Mouse (Mus musculus) liver, postnatal 0 days (tissue): Measurements from ENCODE around the gene Fxyd6. TPM values are rescaled to one million over a fixed set of nuclear protein-coding genes. Genes with fewer than 3 reads are reported as not detected.

Experiments
- ATAC-seq: fragments of 200-750 bp; cut with Nextera tagmentation; 2 replicates; pipeline ENCODE4 v1.8.0; 2017; ENCODE audit warnings: mild to moderate bottlenecking, moderate library complexity
- DNase-seq: peaks from one replicate; pipeline ENCODE4 v3.0.0-alpha.2; 2016
- H3K27ac ChIP-seq: fragments of 300-500 bp; sonication (generic); 2 replicates; pipeline ENCODE4 v1.5.1; 2014; ENCODE audit warnings: antibody characterized with exemption, moderate library complexity, mild to moderate bottlenecking, low read depth
- H3K27me3 ChIP-seq: fragments of 300-500 bp; sonication (generic); 2 replicates; pipeline ENCODE4 v1.6.1; 2014; ENCODE audit warnings: low read length, control low read depth, mixed read lengths; ENCODE audit not compliant: insufficient read depth
- H3K36me3 ChIP-seq: fragments of 300-500 bp; sonication (generic); replicated peaks from 2 replicates; pipeline ENCODE4 v1.6.1; 2014; ENCODE audit warnings: mild to moderate bottlenecking, control low read depth, low read length, moderate library complexity, mixed read lengths; ENCODE audit not compliant: insufficient read depth
- H3K4me1 ChIP-seq: fragments of 300-500 bp; sonication (generic); 2 replicates; pipeline ENCODE4 v1.6.1; 2014; ENCODE audit warnings: antibody characterized with exemption, mild to moderate bottlenecking, control low read depth; ENCODE audit not compliant: insufficient read depth
- H3K4me2 ChIP-seq: fragments of 300-500 bp; sonication (generic); 2 replicates; pipeline ENCODE4 v1.6.1; 2014; ENCODE audit warnings: low read depth, mild to moderate bottlenecking, low read length, moderate library complexity, mixed read lengths
- H3K4me3 ChIP-seq: fragments of 300-500 bp; sonication (generic); 2 replicates; pipeline ENCODE4 v1.5.1; 2014; ENCODE audit warnings: low read depth, low read length
- H3K9ac ChIP-seq: fragments of 300-500 bp; sonication (generic); replicated peaks from 2 replicates; pipeline ENCODE4 v1.6.1; 2014; ENCODE audit warnings: mild to moderate bottlenecking, moderate library complexity
- H3K9me3 ChIP-seq: fragments of 300-500 bp; sonication (generic); 2 replicates; pipeline ENCODE4 v1.6.1; 2016; ENCODE audit warnings: mild to moderate bottlenecking, control low read depth, low read length, mixed read lengths
- CTCF ChIP-seq: sonication (generic); IDR thresholded peaks from 2 replicates; pipeline ENCODE4 v1.5.1; 2016; ENCODE audit warnings: antibody characterized with exemption, low read depth
- EP300 ChIP-seq: IDR thresholded peaks from 2 replicates; pipeline ENCODE4 v1.6.1; 2016; ENCODE audit warnings: antibody characterized with exemption, low read depth, mild to moderate bottlenecking
- WGBS: fragments of 180-500 bp; shearing (Covaris S2); extraction: QIAGEN DNeasy Blood & Tissue Kit; methylation state at CpG from one replicate; pipeline ENCODE4 v1.1.7; 2014; ENCODE audit not compliant: insufficient replicate concordance; 5-methylcytosine and 5-hydroxymethylcytosine counted together
- polyA plus RNA-seq: library from polyadenylated mRNA; unstranded; fragments of >200 nt; fragmentation: Nextera tagmentation; extraction: Ambion mirVana; gene quantifications from 2 replicates; pipeline ENCODE4 v1.2.1, GENCODE M21; 2015

Gene Fxyd6
- polyA plus RNA-seq, 1 experiment from 2014 or later = 1.5 TPM

DNA sequence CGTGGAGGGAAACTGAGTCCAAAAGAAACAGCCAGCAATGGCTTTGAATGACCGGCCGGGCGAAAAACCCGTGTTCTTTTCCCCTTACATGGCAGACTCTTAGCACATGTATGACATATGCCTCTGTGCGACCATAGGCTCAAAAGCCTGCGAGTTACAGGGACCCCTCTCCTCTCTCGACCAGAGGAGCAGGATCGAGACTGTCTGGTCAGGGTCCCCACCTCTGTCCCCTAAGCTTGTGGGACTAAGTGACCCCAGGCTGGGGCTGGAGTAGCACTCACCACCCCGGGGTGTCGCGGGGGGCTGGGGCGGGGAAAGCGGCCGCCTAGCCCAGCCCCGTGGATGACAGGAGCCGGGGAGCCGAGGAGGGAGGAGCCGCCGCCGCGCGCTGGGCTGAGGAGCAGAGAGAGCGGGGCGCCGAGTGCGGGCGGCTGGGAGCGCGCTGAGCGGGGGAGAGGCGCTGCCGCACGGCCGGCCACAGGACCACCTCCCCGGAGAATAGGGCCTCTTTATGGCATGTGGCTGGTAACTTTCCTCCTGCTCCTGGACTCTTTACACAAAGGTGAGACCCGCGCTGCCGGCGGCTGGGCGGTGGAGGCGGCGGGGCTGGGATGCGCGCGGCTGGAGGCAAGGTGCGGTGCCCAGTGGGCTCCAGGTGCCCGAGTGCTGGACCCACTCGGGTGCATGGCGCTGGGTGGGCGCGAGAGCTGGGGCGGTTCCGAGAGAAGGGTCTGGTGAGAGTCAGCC is 60.1 kb downstream of the Fxyd6 start:
- TF ChIP-seq CTCF (no peak), EP300 (no peak)
- H3K9me3 ChIP-seq = no peaks in the 10 kb centered on the region
- H3K4me2 ChIP-seq = no peak overlapping the region
- no peaks in the 10 kb centered on the region for H3K4me1 ChIP-seq
- H3K9ac ChIP-seq = no peak overlapping the region
- H3K27ac ChIP-seq = no peak overlapping the region
- no peak for ATAC-seq
- H3K36me3 ChIP-seq = no peaks in the 10 kb centered on the region
- 3% methylated on average over 44 of the region's 54 CpGs for WGBS
- H3K27me3 ChIP-seq = peaks cover 51% of the 10 kb centered on the region
- no peak overlapping the region for H3K4me3 ChIP-seq
- DNase-seq = no peak

DNA sequence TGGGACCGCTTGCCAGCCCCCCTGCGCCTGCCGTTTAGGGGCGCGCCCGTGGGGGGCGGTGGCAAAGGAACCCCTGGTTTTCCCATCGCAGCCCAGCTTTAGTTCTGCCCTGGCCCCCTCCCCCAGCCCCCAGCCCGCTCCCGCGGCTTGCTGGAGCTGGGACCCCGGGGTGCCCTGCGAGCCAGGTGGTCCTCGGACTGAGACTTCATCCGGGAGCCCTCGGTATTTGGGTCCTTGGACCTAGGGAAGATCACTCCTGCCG is 60.6 kb downstream of the Fxyd6 start:
- H3K27ac ChIP-seq = no peak overlapping the region
- H3K36me3 ChIP-seq = no peaks in the 10 kb centered on the region
- peaks cover 51% of the 10 kb centered on the region for H3K27me3 ChIP-seq
- no peak for ATAC-seq
- H3K9ac ChIP-seq = no peak overlapping the region
- no peak overlapping the region for H3K4me2 ChIP-seq
- no peak for DNase-seq
- no peak overlapping the region for H3K4me3 ChIP-seq
- no peaks in the 10 kb centered on the region for H3K4me1 ChIP-seq
- TF ChIP-seq CTCF = no peak
- no peak for TF ChIP-seq EP300
- H3K9me3 ChIP-seq = no peaks in the 10 kb centered on the region
- WGBS = 7% methylated on average over 17 of the region's 17 CpGs

DNA sequence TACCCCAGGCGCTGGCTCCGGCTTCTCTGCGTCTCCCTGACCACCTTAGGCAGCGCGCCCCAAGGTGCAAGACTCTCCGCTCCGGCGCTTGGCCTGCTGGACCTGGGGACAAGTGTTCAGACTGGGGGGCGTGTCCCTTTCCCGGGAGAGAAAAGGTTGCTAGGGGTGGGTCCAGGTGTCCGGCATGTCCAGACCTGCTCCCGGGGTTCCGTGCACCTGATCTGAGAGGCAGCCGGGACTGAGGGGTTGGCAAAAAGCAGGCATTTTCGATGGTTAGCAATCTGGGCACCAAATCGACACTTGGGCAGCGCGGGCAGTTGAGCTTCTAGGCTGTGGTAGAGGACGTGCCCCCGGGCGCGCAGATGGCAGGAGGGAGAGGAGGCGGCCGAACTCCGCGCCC is 61.2 kb downstream of the Fxyd6 start:
- peaks cover 51% of the 10 kb centered on the region for H3K27me3 ChIP-seq
- H3K4me1 ChIP-seq = no peaks in the 10 kb centered on the region
- H3K27ac ChIP-seq = no peak overlapping the region
- WGBS = 7% methylated on average over 26 of the region's 26 CpGs
- no peaks in the 10 kb centered on the region for H3K9me3 ChIP-seq
- no peak overlapping the region for H3K4me3 ChIP-seq
- ATAC-seq (no peak), DNase-seq (no peak)
- H3K4me2 ChIP-seq = no peak overlapping the region
- TF ChIP-seq EP300 = no peak
- no peak overlapping the region for H3K9ac ChIP-seq
- no peaks in the 10 kb centered on the region for H3K36me3 ChIP-seq

DNA sequence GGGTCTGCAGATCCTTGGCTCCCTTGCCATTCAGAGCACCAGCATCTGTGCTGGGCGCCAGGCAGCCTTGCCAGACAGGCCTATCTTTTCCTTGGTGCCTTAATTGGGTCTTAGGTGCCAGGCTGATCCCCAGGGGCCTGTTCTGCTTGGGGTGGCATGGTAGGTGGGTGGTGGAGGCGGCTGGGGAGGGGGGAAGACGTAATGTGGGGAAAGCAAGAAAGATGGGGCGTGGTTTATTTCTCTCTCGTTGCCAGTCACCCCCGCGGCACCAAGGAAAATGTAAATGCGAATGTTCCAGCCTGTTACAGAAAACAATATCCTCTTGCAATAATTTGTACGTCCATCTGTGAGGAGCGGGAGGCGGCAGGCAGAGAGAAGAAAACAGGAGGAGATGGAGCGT is 62.7 kb downstream of the Fxyd6 start:
- TF ChIP-seq EP300 (no peak), CTCF (no peak)
- Histone ChIP-seq H3K27ac (no peak overlapping the region), H3K9ac (no peak overlapping the region), H3K4me3 (no peak overlapping the region), H3K4me1 (no peaks in the 10 kb centered on the region), H3K9me3 (no peaks in the 10 kb centered on the region), H3K27me3 (peaks cover 42% of the 10 kb centered on the region), H3K36me3 (no peaks in the 10 kb centered on the region), H3K4me2 (no peak overlapping the region)
- ATAC-seq (no peak), DNase-seq (no peak)
- WGBS = 73% methylated on average over 12 of the region's 12 CpGs

DNA sequence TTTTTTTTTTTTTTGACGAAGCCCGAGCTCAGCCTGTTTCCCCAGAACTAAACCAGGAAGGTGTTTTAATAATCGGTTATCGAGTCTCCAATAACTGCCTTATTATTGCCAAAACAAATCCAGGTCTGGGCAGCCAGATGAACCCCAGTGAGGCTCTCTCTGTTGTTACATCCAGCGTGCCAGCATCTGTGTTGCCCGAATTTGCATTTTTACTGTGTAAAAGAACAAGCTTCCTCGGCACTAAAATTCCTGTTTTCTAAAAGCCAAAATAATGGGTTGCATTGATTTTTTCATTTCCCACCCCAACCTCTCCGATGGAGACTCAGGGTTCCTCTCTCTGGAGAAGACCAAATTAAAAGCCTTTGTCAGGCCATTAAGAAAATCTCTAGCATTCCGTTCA is 63.1 kb downstream of the Fxyd6 start:
- H3K9me3 ChIP-seq = no peaks in the 10 kb centered on the region
- TF ChIP-seq CTCF (no peak), EP300 (no peak)
- no peak overlapping the region for H3K9ac ChIP-seq
- 79% methylated on average over 9 of the region's 9 CpGs for WGBS
- H3K4me1 ChIP-seq = no peaks in the 10 kb centered on the region
- no peak for DNase-seq
- H3K27me3 ChIP-seq = peaks cover 42% of the 10 kb centered on the region
- no peak overlapping the region for H3K27ac ChIP-seq
- H3K4me2 ChIP-seq = no peak overlapping the region
- no peaks in the 10 kb centered on the region for H3K36me3 ChIP-seq
- no peak overlapping the region for H3K4me3 ChIP-seq
- ATAC-seq = no peak

DNA sequence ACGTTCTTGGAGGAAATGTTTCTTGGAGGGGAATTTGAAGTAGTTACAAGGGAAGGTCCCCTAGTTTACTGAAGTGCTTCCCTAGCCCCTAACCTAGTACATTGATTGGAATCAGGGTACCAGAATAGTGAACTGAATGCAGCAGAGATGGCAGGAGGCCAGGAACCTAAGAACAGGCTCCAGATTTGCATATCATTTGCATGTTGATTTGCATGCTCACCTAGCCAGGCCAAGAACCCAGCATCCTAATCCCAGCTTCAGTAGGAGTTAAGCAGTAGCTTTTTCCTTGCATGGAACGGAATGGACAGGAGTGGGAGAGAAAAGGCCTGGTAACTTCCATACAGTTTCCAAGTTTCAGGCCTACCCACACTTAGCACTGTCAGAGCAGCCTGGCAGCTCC is 64.2 kb downstream of the Fxyd6 start:
- Histone ChIP-seq H3K4me2 (no peak overlapping the region), H3K27ac (no peak overlapping the region), H3K4me1 (no peaks in the 10 kb centered on the region), H3K36me3 (no peaks in the 10 kb centered on the region), H3K9me3 (no peaks in the 10 kb centered on the region), H3K4me3 (no peak overlapping the region), H3K27me3 (peaks cover 36% of the 10 kb centered on the region), H3K9ac (no peak overlapping the region)
- no peak for TF ChIP-seq CTCF
- no peak for TF ChIP-seq EP300
- ATAC-seq = no peak
- DNase-seq = no peak
- 66% methylated on average over 2 of the region's 2 CpGs for WGBS

DNA sequence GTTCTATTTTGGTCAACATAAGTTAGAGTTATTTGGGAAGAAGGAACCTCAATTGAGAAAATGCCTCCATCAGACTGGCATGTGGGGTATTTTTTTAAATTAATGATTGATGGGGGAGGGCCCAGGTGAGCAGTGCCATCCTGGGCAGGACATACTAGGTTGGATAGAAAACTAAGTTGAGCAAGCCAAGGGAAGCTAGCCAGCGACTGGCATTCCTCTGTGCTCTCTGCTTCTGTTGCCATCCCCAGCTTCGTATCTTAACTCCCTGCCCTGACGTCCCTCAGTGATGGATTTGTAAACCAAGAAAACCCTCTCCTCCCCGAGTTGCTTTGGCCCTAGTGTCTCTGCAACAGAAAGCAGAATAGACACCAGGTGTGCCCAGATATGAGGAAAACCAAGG is 69.0 kb downstream of the Fxyd6 start:
- H3K27ac ChIP-seq = no peak overlapping the region
- no peak overlapping the region for H3K9ac ChIP-seq
- ATAC-seq (no peak), DNase-seq (no peak)
- no peaks in the 10 kb centered on the region; the same call in 1 of the 2 replicates for H3K27me3 ChIP-seq
- TF ChIP-seq CTCF (no peak), EP300 (no peak)
- H3K4me2 ChIP-seq = no peak overlapping the region
- no peaks in the 10 kb centered on the region for H3K36me3 ChIP-seq
- no peaks in the 10 kb centered on the region for H3K9me3 ChIP-seq
- H3K4me3 ChIP-seq = no peak overlapping the region
- H3K4me1 ChIP-seq = no peaks in the 10 kb centered on the region
- WGBS = 65% methylated on average over 4 of the region's 4 CpGs
